ENCODE assay signal across 29 mouse cellular contexts in genomic region chr1:38650031-38650430, GRCm38 (mm10). TPM values are rescaled to one million over a fixed set of nuclear protein-coding genes. Genes with fewer than 3 reads are reported as not detected.
DNase-seq lines count a peak whose midpoint lies in the region; ATAC-seq lines count a peak whose summit lies in the region.
"Had no signal": no experiment of that assay in that cellular context is flagged by ENCODE, and none has a peak within 500 bp of the region (broad histone marks: within the 10 kb centered on the region; RNA-seq: fewer than 3 reads in every experiment).

No protein-coding gene starts in this region.

- no peaks in the 10 kb centered on the region for H3K27me3 ChIP-seq in kidney, embryonic 14.5 days (ENCODE audit: control insufficient read depth, insufficient read depth, low read length)
- H3K27me3 ChIP-seq in limb, embryonic 10.5 days (ENCODE audit: low read depth, poor library complexity, severe bottlenecking), result no peaks in the 10 kb centered on the region
- H3K27me3 ChIP-seq: embryonic facial prominence, embryonic 12.5 days; embryonic facial prominence, embryonic 15.5 days; heart, embryonic 12.5 days; heart, embryonic 15.5 days; hindbrain, embryonic 12.5 days; intestine, embryonic 15.5 days had no signal

- peak; percentile 64 for DNase-seq in embryo, embryonic 10.5 days (ENCODE audit: low spot score)
- DNase-seq in embryo, embryonic 9.5 days (ENCODE audit: extremely low spot score), result no peak
- no peak for DNase-seq in kidney, postnatal 14 days
- DNase-seq in 416B (ENCODE audit: low read depth), result peak; percentile 91
- peak; percentile 29 for DNase-seq in limb, embryonic 10.5 days (ENCODE audit: low spot score)
- DNase-seq in adrenal gland, postnatal 36 days, result no peak
- DNase-seq: adrenal gland, adult 2 months; adrenal gland, postnatal 14 days; cerebellum, adult 11-12 months; cerebellum, adult 8-10 months; cerebellum, postnatal 10 days; cerebellum, postnatal 36 days; forebrain, postnatal 0 days; gastrocnemius, adult 2 months; gastrocnemius, postnatal 14 days; heart, adult 18-20 months; heart, postnatal 10 days; heart, postnatal 4 days had no signal

- H3K9ac ChIP-seq in kidney, embryonic 14.5 days (ENCODE audit: low read depth, low read length), result no peak overlapping the region
- H3K9ac ChIP-seq: embryonic facial prominence, embryonic 12.5 days; embryonic facial prominence, embryonic 15.5 days; forebrain, postnatal 0 days; heart, embryonic 12.5 days; heart, embryonic 15.5 days; hindbrain, embryonic 12.5 days; intestine, embryonic 15.5 days had no signal

- no peak overlapping the region for H3K4me2 ChIP-seq in kidney, embryonic 14.5 days (replicated peaks; ENCODE audit: low read depth, low read length)
- H3K4me2 ChIP-seq: embryonic facial prominence, embryonic 12.5 days; embryonic facial prominence, embryonic 15.5 days; heart, embryonic 12.5 days; heart, embryonic 15.5 days; hindbrain, embryonic 12.5 days; intestine, embryonic 15.5 days had no signal

- no peaks in the 10 kb centered on the region; the same call in 1 of the 2 replicates for H3K4me1 ChIP-seq in kidney, embryonic 14.5 days (ENCODE audit: control insufficient read depth, insufficient read depth, low read length)
- H3K4me1 ChIP-seq in limb, embryonic 10.5 days, result peaks cover 59% of the 10 kb centered on the region
- H3K4me1 ChIP-seq: embryonic facial prominence, embryonic 15.5 days; heart, embryonic 12.5 days; heart, embryonic 15.5 days; hindbrain, embryonic 12.5 days; intestine, embryonic 15.5 days had no signal

- no peak overlapping the region for H3K4me3 ChIP-seq in kidney, embryonic 14.5 days (ENCODE audit: low read length)
- H3K4me3 ChIP-seq in limb, embryonic 10.5 days, result no peak overlapping the region
- H3K4me3 ChIP-seq: embryonic facial prominence, embryonic 12.5 days; embryonic facial prominence, embryonic 15.5 days; gastrocnemius, adult 2 months; heart, embryonic 12.5 days; heart, embryonic 15.5 days; hindbrain, embryonic 12.5 days; intestine, embryonic 15.5 days had no signal

- no peaks in the 10 kb centered on the region for H3K36me3 ChIP-seq in kidney, embryonic 14.5 days (ENCODE audit: control insufficient read depth, insufficient read depth, low read length)
- H3K36me3 ChIP-seq in limb, embryonic 10.5 days, result no peaks in the 10 kb centered on the region
- H3K36me3 ChIP-seq: embryonic facial prominence, embryonic 12.5 days; embryonic facial prominence, embryonic 15.5 days; heart, embryonic 12.5 days; heart, embryonic 15.5 days; hindbrain, embryonic 12.5 days; intestine, embryonic 15.5 days had no signal

- ATAC-seq in kidney, embryonic 14.5 days (ENCODE audit: low FRiP score, low TSS enrichment), result peak; percentile 58; the same call in 1 of the 2 replicates
- ATAC-seq: CD4-positive, CD25-positive, alpha-beta regulatory T cell, adult 4 months; forebrain, embryonic 14.5 days; forebrain, postnatal 0 days; hindbrain, embryonic 16.5 days; intestine, embryonic 15.5 days had no signal

- WGBS in kidney, embryonic 14.5 days, result 25% methylated on average over 7 of the region's 7 CpGs
- 60% methylated on average over 7 of the region's 7 CpGs for WGBS in limb, embryonic 10.5 days

- H3K27ac ChIP-seq in kidney, embryonic 14.5 days (ENCODE audit: low read depth, low read length), result no peak overlapping the region
- H3K27ac ChIP-seq in limb, embryonic 10.5 days, result 0 out of 2 replicates have a peak overlapping the region, but pooled peaks have one; percentile 42
- H3K27ac ChIP-seq: embryonic facial prominence, embryonic 12.5 days; embryonic facial prominence, embryonic 15.5 days; gastrocnemius, adult 2 months; heart, embryonic 15.5 days; hindbrain, embryonic 12.5 days; intestine, embryonic 15.5 days had no signal

- H3K9me3 ChIP-seq in kidney, embryonic 14.5 days (ENCODE audit: control insufficient read depth, low read length), result no peaks in the 10 kb centered on the region
- no peaks in the 10 kb centered on the region for H3K9me3 ChIP-seq in limb, embryonic 10.5 days (replicated peaks)
- H3K9me3 ChIP-seq: embryonic facial prominence, embryonic 12.5 days; embryonic facial prominence, embryonic 15.5 days; heart, embryonic 12.5 days; heart, embryonic 15.5 days; hindbrain, embryonic 12.5 days; intestine, embryonic 15.5 days had no signal

RNA-seq across cellular contexts. Expression of gene Aff3, which starts 14.7 kb away (rescaled TPM):
- polyA plus RNA-seq in kidney, embryonic 14.5 days (2014; fragmentation: Nextera tagmentation; extraction: Ambion mirVana), result 8.4 and 11.9 TPM in 2 replicates
- polyA plus RNA-seq in limb, embryonic 10.5 days (2016; fragmentation: Nextera tagmentation; extraction: Ambion mirVana), result 33.9 and 38.8 TPM in 2 replicates
- total RNA-seq in adrenal gland, postnatal 36 days (2021), result 1 to 10 TPM; 3.7 to 4.6 TPM
- polyA plus RNA-seq: C2C12 had no signal

Comparison
In these comparisons a context has a peak if more than half of its experiments do, and no peak if none do; other contexts are left out.
1. DNase-seq: peak in embryo, embryonic 10.5 days (single experiment), 416B (single experiment) and limb, embryonic 10.5 days (single experiment); none in embryo, embryonic 9.5 days (single experiment), kidney, postnatal 14 days (single experiment) and adrenal gland, postnatal 36 days (0 of 2).